Mouse (Mus musculus) ovary, adult 2 months (tissue): Measurements from ENCODE around the gene Ezh2. TPM values are rescaled to one million over a fixed set of nuclear protein-coding genes. Genes with fewer than 3 reads are reported as not detected.

Experiments used
- polyA plus RNA-seq: library from polyadenylated mRNA; depleted of rRNA; stranded (reverse); fragments of >200 nt; gene quantifications from 2 replicates; pipeline ENCODE4 v1.2.3, GENCODE M21; 2012; rRNA removed

Gene Ezh2
- polyA plus RNA-seq, result 4.6 and 7.0 TPM in 2 replicates

DNA sequence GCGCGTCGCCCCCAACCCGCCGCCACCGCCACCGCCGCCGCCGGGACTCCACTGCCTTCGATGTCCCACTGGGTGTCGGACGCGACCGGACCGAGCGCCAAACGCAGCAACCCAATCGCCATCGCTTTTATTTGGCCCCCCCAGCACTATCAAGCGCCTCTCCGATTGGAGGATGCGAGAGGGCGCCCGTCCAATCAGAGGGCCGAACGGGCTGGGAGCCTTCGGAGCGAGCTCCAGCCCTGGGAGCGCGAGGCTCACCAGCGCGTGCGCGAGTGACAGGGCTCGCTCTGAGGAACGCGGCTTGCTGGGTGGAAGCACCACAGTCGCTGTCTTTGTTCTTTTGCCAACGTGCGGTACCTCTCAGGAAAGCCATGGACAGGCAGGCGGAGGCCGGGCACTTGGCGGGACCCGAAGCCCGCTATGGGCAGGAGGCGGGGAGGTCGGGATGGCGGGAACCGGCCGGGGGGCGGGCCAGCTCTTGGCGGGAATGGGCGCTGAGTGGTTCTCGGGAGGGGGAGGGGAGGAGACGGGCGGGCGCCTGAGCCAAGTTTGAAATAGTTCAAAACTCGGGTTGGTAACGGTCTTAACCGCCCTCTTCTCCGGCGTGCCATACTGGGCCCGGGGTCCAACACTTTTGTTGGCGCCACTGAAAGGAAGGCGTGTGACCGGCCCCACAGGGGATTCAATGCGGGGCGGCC, at the start of gene Ezh2:
Gene Ezh2 (minus strand): TSS at position 416 of the 698 bp plus-strand sequence.

Other genes with a start within 250 kb of the Ezh2 start
- 12.4 and 17.7 TPM in 2 replicates for gene Cul1, start 141.9 kb downstream of the Ezh2 start, polyA plus RNA-seq
- 93.9 and 99.0 TPM in 2 replicates for gene Pdia4, start 218.1 kb upstream of the Ezh2 start, polyA plus RNA-seq
- 1.9 and 2.0 TPM in 2 replicates for gene Zfp786, start 235.5 kb upstream of the Ezh2 start, polyA plus RNA-seq
- gene Zfp398, start 240.3 kb upstream of the Ezh2 start, polyA plus RNA-seq, result 24.3 and 28.0 TPM in 2 replicates